Mouse (Mus musculus): Measurements from ENCODE around the gene Pelo. TPM values are rescaled to one million over a fixed set of nuclear protein-coding genes. Genes with fewer than 3 reads are reported as not detected.

Gene Pelo
- polyA plus RNA-seq, 1 experiment, result 44.1 TPM

DNA sequence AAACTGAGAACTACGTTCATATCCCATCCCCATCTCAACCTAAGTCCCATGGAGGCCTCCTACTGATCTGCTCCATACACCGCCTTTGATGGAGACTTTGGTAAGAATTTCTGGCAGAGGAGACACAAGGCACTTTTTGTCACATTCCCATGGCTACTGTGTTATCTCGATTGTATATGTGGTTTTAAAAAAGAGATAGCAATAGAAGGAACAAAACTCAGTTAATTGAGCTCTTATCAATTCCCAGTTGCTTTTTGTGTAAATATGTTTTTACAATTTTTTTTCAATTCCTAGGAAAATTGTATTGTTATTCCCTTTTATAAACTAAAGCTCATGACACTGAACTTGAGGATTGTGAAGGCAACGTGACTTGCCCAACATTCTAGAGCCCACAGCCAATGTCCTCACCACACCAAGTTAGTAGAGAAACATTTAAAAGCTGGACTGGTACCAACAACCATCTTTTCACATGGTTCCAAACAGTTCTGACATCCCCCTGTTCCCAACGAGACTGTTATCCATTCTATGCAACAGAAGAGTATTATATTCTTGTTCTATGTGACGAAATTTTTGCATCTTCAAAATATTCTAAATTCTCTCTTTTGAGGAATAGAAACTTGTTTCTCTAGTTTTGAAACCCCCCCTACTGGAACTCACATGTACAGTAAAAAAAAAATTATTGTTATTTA is 10.8 kb downstream of the Pelo start:
- TF ChIP-seq GATA1 (IDR thresholded peaks at IDR 0.05; ENCODE audit: low read length), result no peak

DNA sequence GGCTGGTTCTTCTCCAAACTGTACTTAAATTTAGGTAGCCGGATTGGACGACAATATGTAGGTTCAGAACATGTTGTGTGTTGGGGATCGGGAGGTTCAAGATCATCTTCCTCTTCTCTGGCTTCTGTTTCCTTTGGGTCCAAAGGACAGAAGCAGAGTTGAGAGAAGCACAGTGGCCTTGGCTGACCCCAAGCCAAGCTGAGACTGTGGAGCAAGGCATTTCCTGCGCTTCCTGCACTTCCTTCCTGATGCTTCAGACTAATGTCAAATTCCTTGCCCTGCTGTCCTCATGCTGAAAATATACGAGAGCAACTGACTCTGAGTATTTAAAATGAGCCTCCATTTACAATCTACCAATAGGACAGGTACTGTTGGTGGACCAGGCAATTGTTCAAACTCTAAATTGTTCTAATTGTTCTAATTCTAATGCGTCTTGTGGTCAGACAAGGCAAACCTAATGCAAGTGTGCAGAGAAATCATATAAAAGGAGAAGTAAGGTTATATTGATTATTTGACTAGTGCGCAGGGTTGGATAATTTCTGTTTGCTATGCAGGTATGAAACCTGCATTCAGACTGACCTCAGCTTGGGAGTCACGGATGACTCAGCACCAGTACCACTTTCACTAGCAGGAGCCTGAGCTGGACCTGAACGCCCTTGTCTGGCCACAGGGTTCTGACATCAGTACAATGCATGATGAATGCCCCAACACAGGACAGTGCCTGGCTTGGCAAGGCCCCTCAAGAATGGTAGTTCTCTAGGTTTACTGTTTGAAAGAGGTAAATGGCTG is 12.4 kb downstream of the Pelo start:
- no peak for TF ChIP-seq GATA1 (IDR thresholded peaks at IDR 0.05; ENCODE audit: low read length)

DNA sequence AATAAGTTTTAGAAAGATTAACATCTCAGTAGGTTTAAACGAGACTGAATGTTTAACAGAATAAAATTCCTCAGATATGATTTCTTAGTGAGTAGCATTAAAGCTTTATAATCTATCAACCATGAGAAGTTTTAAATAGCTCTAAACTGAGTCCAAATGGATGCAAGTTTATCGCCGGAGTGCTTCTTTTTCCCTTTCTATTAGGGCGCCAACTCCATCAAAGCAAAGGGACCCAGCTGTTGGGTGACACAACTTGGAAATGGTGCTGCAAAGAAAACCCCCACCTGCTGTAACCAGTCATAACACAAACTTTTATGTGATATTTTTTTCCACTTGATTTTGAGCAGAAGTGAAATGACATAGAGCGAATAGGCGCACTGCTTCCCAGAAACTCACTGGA is 17.6 kb downstream of the Pelo start:
- no peak for TF ChIP-seq GATA1 (IDR thresholded peaks at IDR 0.05; ENCODE audit: low read length)

DNA sequence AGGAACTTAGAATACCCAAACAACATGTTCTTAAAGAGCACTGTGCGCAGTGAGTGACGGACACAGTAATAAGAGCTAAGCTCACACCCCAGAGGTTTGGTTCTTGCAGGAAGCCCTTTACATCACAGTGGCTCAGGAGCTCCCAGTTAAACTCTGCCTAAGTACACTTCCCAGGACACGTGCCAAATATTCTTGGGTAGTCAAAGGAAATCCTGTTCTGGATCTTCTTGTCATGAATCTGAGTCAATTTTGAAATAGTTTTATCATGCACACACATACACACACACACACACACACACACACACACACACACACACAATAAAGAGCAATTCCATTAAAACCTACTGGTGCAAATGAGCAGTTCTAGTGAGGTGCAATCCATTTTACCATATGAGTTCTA is 18.6 kb downstream of the Pelo start:
- no peak for TF ChIP-seq GATA1 (IDR thresholded peaks at IDR 0.05; ENCODE audit: low read length)

DNA sequence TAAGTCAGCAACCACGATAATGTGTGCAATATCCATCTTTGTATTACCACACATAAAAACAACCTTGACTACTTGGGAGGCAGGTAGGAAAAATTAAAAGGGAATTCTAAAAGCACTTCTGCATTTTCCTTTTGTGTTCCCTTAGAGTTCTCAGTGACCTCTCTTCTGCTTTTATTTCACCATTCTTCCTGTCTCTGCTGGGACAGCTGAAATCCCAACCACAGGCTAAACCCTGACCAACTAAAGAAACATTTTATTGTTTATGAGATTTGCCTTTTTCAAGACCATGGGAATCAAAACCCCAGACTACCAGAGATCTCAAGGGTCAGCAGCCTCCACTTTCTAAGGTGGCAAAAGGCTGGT is 22.0 kb downstream of the Pelo start:
- no peak for TF ChIP-seq GATA1 (IDR thresholded peaks at IDR 0.05; ENCODE audit: low read length)

DNA sequence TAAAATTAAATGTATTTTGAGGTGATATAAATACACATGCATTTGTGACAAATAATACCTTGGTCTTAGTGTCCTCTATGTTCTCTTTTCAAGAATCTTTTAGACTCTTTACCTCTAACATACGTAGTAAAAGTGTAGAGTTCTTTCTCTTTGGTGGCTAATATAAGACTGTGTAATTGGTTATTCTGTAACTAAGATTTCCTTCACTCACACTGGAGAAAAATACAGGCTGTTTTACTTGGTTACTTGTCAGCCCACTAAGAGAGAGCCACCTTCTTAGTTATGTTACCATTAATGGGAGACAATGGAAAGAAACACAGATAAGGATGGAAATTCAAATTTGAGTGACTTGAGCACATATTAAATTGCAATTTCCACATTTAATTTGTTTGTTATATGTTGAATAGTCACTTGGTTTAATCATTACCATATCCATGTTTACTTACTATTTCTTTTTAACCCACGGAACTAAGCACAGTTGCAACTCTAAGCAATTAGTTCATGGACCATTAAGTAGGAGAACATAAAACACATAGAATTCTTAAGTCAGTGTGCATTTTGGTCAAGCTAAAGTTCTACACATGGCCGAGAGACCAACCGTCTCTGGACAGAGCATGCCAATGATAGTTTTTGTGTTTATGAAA is 22.5 kb downstream of the Pelo start:
- no peak for TF ChIP-seq GATA1 (IDR thresholded peaks at IDR 0.05; ENCODE audit: low read length)

DNA sequence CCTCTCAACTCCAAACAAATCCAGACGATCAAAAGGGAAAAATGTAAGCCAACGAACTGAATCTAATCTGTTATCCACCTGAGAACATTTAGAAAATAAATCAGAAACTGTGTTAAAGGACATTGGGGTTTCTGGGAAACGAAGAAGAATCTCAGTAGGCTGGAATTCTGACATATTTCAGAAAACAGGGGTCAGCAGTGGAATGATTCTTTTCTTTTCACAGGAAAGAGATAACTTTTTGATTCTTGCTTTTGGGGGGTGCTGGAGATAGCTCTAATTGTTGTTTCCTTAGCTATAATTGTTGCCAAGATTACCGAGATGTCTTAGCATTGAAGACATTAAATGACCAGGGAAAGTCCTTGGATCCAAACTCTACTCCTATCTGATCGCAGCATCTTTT is 32.4 kb downstream of the Pelo start:
- TF ChIP-seq GATA1 (IDR thresholded peaks at IDR 0.05; ENCODE audit: low read length), result no peak

DNA sequence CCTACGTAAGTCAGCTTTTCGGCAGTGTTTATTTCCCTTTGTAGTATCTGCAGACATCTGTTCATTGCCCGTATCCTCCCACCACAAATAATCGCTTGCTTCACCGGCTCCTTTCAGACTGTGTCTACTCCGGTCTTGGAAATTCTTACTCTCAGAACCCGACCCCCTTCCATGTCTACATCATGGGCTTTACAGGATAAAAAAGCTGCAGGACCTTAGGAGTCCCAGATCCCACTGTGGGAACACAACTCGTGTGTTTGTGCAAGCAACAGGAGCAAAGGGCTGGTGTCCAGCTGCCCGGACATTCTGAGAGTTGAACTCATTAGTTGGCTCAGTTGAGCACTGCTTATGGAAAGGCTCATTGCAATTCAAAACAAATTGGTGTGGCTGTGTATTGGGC is 35.2 kb downstream of the Pelo start:
- no peak for TF ChIP-seq GATA1 (IDR thresholded peaks at IDR 0.05; ENCODE audit: low read length)

DNA sequence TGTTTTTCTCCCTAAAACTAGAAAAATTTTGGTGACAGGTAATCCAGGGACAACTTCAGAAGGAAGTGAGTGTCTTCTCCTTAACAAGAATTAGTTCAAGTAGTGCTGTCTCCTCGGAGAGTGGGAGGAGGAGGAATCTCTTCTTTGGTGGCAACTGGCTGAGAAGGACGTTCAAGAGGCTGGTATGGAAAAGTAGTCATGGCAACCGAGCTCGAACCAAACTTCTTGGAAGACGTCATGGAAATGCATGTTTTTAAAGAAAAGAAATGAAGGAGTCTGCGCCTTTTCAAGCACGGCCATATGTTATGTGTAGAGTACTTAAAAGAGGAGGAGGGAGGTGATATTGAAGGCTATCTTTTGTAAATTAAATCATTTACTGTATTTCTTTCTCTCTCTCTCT is 37.4 kb downstream of the Pelo start:
- TF ChIP-seq GATA1 (IDR thresholded peaks at IDR 0.05; ENCODE audit: low read length), result no peak

DNA sequence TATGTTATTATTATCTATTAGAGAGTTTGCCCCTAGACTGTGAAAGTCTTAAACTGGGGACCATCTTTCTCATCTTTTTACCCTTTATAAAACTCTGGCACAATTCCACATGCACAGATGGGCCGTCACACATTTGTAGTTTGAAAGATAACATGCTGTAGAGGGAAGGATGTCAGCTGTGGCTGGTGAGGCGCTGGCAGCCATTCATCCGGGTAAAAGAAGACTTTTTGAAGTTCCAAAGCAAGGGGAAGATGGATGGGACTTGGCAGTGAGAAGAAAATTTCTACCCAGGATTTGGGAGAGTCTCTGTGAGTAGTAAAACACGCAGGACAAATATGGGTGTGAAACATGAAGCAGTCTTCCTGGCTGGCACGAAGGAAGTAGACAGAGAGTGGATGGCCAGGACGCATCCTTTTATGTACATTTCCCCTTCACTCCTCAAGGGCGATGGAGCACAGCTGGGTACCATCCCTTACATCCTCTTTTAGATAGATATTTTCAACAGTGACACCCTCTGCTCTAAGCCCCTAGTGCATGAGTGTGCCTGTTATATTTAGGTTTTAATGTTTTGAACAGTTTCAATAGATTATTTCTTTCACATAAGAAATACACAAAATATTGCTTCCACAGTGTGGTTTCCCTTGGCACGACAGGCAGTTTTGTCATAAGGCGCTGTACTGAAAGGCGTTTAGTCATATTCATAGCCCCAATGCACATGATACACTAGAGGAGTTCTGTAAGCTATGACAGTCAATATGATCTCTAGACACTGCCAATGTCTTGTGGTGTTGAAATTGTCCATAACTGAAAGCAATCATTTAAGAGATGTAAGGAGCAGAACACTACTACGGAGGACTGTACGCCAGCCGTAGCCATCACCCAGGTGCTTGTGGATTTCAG is 39.1 kb downstream of the Pelo start:
- no peak for TF ChIP-seq GATA1 (IDR thresholded peaks at IDR 0.05; ENCODE audit: low read length)

DNA sequence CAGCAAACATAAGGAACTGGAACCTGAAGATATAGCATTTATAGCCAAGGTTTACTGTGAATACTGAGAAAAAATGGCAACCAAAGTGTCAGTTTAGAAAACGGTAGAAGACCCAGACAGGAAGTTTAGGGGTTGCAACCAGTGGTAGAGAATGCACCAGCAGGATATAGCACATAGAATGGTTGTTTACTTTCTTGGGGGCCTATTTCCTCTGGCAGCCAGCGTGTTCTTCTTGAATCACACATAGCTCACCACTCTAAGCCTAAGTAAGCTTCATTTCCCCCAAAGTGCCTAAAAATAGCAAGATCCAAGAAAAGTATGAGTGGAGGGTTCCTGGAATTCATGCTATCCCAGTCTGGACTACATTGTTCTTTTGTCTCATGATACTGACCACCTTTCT is 47.3 kb downstream of the Pelo start:
- TF ChIP-seq GATA1 (IDR thresholded peaks at IDR 0.05; ENCODE audit: low read length), result no peak

Other genes with a start within 250 kb of the Pelo start
- gene Itga2, start 158.1 kb downstream of the Pelo start, polyA plus RNA-seq (2012), result not detected in 2 replicates
- 1.6 and 2.6 TPM in 2 replicates for gene Gm49395, start 11.7 kb upstream of the Pelo start, polyA plus RNA-seq (2012)
- gene Itga1, start 11.8 kb upstream of the Pelo start, polyA plus RNA-seq (2012), result not detected in 2 replicates